Mouse (Mus musculus) neural tube, embryonic 15.5 days (tissue): Measurements from ENCODE around the gene Gm17387. TPM values are rescaled to one million over a fixed set of nuclear protein-coding genes. Genes with fewer than 3 reads are reported as not detected.

Source experiments
- ATAC-seq: fragments of 200-750 bp; cut with Nextera tagmentation; 2 replicates; pipeline ENCODE4 v1.8.0; 2017; ENCODE audit warnings: mild to moderate bottlenecking, moderate TSS enrichment, moderate library complexity; ENCODE audit not compliant: low FRiP score
- H3K27ac ChIP-seq: fragments of 300-500 bp; sonication (generic); replicated peaks from 2 replicates; pipeline ENCODE4 v1.5.1; 2015; ENCODE audit warnings: mild to moderate bottlenecking, inconsistent platforms
- H3K27me3 ChIP-seq: fragments of 300-500 bp; sonication (generic); replicated peaks from 2 replicates; pipeline ENCODE4 v1.6.1; 2015; ENCODE audit warnings: inconsistent platforms
- H3K36me3 ChIP-seq: fragments of 300-500 bp; sonication (generic); 2 replicates; pipeline ENCODE4 v1.6.1; 2015; ENCODE audit warnings: inconsistent platforms
- H3K4me1 ChIP-seq: fragments of 300-500 bp; sonication (generic); 2 replicates; pipeline ENCODE4 v1.6.1; 2015; ENCODE audit warnings: inconsistent platforms
- H3K4me2 ChIP-seq: fragments of 300-500 bp; sonication (generic); 2 replicates; pipeline ENCODE4 v1.6.1; 2015; ENCODE audit warnings: inconsistent platforms, mild to moderate bottlenecking, moderate library complexity
- H3K4me3 ChIP-seq: fragments of 300-500 bp; sonication (generic); replicated peaks from 2 replicates; pipeline ENCODE4 v1.5.1; 2015; ENCODE audit warnings: mild to moderate bottlenecking, inconsistent platforms
- H3K9ac ChIP-seq: fragments of 300-500 bp; sonication (generic); replicated peaks from 2 replicates; pipeline ENCODE4 v1.6.1; 2015; ENCODE audit warnings: mild to moderate bottlenecking, inconsistent platforms
- H3K9me3 ChIP-seq: fragments of 300-500 bp; sonication (generic); replicated peaks from 2 replicates; pipeline ENCODE4 v1.6.1; 2016; ENCODE audit warnings: inconsistent platforms
- WGBS: fragments of 180-500 bp; shearing (Covaris S2); methylation state at CpG from one replicate; pipeline ENCODE4 v1.1.7; 2015; ENCODE audit warnings: mixed read lengths; 5-methylcytosine and 5-hydroxymethylcytosine counted together
- polyA plus RNA-seq: library from polyadenylated mRNA; unstranded; fragments of >200 nt; fragmentation: Nextera tagmentation; extraction: Ambion mirVana; gene quantifications from 2 replicates; pipeline ENCODE4 v1.2.1, GENCODE M21; 2015

Gm17387 gene
- polyA plus RNA-seq, 1 experiment from 2014 or later = not detected

DNA sequence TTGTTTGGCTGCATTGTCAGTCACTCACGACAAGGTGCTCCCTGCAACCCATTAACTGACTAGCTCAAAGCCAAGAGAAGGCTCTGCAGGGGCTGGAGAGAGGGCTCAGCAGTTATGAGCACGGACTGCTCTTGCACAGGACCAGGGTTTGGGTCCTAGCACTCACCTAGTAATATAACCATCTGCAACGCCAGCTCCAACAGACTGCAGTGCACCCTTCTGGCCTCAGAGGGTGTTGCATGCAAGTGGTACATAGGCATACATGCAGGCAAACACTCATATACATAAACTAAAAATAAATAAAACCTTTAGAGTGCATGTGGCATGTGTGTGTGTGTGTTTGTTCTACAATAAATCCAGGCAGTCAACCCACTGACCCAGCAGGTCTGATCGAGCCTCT is 26.9 kb downstream of the Gm17387 start:
- 87% methylated on average over 4 of the region's 4 CpGs for WGBS
- no peaks in the 10 kb centered on the region for H3K9me3 ChIP-seq
- no peak overlapping the region for H3K4me3 ChIP-seq
- H3K4me2 ChIP-seq = no peak overlapping the region
- no peak for ATAC-seq
- H3K9ac ChIP-seq = no peak overlapping the region
- no peaks in the 10 kb centered on the region for H3K27me3 ChIP-seq
- no peak overlapping the region for H3K27ac ChIP-seq
- H3K36me3 ChIP-seq = peaks cover 3% of the 10 kb centered on the region; the same call in 1 of the 2 replicates
- peaks cover 19% of the 10 kb centered on the region for H3K4me1 ChIP-seq

DNA sequence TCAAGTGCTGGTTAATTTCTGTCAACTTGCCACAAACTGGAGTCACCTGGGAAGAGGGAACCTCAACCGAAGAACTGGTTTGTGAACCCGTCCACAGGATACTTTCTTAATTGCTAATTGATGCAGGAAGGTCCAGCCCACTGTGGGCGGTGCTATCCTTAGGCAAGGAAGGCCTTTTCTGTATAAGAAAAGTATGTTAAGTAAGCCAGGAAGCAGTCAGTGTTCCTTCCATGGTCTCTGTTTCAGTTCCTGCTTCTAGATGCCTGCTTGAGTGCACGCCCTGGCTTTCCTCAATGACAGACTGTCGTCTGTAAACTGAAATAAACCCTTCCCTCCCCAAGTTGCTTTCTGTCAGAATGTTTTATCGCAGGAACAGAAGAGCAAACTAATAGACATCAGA is 28.0 kb downstream of the Gm17387 start:
- Histone ChIP-seq H3K36me3 (peaks cover 3% of the 10 kb centered on the region; the same call in 1 of the 2 replicates), H3K9ac (no peak overlapping the region), H3K27ac (no peak overlapping the region), H3K27me3 (no peaks in the 10 kb centered on the region), H3K4me2 (no peak overlapping the region), H3K4me1 (peaks cover 24% of the 10 kb centered on the region), H3K9me3 (no peaks in the 10 kb centered on the region), H3K4me3 (no peak overlapping the region)
- 90% methylated on average over 6 of the region's 6 CpGs for WGBS
- no peak for ATAC-seq

DNA sequence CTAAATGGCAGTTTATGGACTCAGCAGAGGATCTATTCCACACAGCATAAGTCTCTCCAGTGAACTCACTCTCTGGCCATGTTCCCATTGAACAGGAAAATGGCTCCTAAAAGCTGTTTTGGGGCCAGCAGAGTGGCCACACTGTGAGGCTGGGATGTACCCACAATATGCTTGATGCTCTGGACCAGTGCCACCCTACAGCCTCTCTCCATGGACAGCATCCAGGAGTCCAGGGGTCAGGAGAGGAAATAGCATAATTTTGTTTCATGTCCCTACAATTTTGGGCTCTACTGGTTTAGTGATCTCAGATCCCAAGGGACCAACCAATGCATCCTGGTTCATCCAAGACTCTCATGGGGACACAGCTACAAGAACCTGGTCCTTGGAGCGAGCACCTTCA is 28.6 kb downstream of the Gm17387 start:
- Histone ChIP-seq H3K4me2 (no peak overlapping the region), H3K36me3 (peaks cover 3% of the 10 kb centered on the region; the same call in 1 of the 2 replicates), H3K9me3 (no peaks in the 10 kb centered on the region), H3K27ac (no peak overlapping the region), H3K4me3 (no peak overlapping the region), H3K4me1 (peaks cover 30% of the 10 kb centered on the region), H3K9ac (no peak overlapping the region), H3K27me3 (no peaks in the 10 kb centered on the region)
- ATAC-seq = no peak
- WGBS = 97% methylated on average over 1 of the region's 1 CpGs

DNA sequence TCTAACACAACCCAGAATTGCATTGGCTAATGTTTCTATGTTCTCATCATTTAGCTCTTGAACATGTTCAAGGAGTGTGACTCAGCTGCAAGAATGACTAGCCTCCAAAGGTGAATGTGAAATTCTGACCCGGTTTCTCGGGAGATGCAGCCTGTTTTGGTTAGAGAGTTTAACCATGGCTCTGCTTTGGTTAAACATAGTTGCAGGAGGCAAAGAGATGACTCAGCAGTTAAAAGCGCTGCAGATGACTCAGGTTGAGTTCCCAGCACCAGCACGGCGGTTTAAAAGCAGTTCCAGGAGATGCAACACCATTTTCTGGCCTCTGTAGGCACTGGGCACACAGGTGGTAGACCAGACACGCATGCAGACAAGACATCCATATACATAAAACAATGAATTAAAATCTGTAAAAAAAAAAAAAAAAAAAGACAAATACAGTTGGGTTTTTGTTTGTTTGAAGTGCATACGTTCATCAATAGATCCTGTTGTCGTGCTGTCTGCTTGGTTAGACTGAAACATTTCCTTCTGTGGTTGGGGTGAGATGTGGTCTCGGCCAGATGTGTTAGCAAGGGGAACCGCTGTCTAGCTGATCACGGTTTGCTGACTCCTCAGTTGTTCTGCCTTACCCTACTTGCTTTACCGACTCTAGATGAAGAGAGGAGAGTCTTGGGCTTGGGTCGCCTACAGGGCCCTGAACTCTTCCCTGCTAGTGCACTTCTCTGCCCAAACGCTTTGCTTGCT is 29.8 kb downstream of the Gm17387 start:
- Histone ChIP-seq H3K9me3 (no peaks in the 10 kb centered on the region), H3K4me3 (no peak overlapping the region), H3K4me2 (no peak overlapping the region), H3K27ac (no peak overlapping the region), H3K36me3 (peaks cover 7% of the 10 kb centered on the region; the same call in 1 of the 2 replicates), H3K4me1 (peaks cover 39% of the 10 kb centered on the region), H3K9ac (no peak overlapping the region), H3K27me3 (no peaks in the 10 kb centered on the region)
- no peak for ATAC-seq
- WGBS = 93% methylated on average over 14 of the region's 14 CpGs

DNA sequence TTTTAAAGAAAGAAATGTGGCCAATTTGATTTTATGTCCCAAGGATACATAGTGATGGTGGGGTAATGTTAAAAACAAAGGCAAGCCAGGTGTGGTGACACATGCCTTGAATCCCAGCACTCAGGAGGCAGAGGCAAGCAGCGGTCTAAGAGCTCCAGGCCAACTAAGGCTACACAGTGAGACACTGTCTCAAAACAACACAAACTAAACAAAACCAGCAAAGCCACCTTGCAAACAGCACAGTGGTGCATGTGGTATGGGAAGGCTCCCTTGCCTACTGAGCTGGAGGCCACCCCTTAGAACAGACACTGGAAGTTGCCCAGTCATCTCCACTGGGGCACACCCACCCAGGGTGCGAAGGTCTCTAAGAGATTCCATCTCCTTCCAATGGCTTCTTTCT is 31.0 kb downstream of the Gm17387 start:
- Histone ChIP-seq H3K4me3 (peak overlapping the region; percentile 85), H3K4me1 (peaks cover 39% of the 10 kb centered on the region), H3K9me3 (no peaks in the 10 kb centered on the region), H3K9ac (peak overlapping the region; percentile 98), H3K36me3 (peaks cover 18% of the 10 kb centered on the region), H3K27me3 (no peaks in the 10 kb centered on the region), H3K27ac (peak overlapping the region; percentile 92), H3K4me2 (peak overlapping the region; percentile 72)
- ATAC-seq = peak; percentile 5; the same call in 1 of the 2 replicates
- WGBS = 60% methylated on average over 2 of the region's 2 CpGs

DNA sequence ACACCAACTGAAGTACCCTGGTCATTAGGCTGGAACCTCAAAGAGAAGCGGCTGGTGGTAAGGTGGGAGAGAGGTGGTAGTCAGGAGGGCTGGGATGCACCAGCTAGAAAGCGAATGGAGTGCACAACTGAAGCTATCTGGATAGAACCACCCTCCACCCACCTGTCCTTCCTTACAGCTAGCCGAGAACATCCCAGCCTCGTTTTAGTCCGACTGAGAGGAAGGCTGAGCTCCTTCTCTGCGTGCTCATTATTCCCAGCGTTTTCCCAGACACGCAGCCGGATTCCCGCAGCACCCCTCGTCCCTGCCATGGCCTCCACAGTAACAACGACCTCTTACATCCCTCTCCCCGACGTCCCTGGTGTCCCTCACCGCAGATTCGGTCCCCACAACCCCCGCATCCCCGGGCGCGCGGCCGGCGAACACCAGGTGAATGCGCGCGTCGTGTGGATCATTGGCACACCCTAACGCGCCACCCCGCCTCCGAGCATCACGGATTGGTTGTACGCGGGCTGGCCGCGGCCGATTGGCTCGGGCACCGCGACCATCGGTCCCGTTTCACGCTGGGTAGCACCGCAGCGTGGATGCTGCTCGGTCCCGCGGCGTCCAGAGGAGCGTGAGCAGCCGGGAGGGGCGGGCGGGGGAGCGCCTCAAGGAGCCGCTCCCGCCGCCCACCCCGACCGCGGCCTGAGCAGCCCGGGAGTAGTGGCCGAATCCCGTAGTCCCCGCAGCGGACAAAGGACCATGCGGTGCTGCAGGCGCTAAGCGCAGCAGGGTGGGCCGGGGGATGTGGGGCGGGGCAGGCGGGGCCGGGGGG is 31.7 kb downstream of the Gm17387 start, which contains the start of gene B4galnt4:
TSS of gene B4galnt4 (plus strand) at position 679 of the 817 bp plus-strand sequence.
- no peaks in the 10 kb centered on the region for H3K9me3 ChIP-seq
- H3K4me3 ChIP-seq = peak within 1 kb of the TSS; percentile 85
- WGBS = 1% methylated on average over 70 of the region's 72 CpGs
- H3K36me3 ChIP-seq = peaks cover 25% of the 10 kb centered on the region
- no peaks in the 10 kb centered on the region for H3K27me3 ChIP-seq
- ATAC-seq = peak; percentile 99
- peak within 1 kb of the TSS; percentile 72 for H3K4me2 ChIP-seq
- peak within 1 kb of the TSS; percentile 92 for H3K27ac ChIP-seq
- H3K4me1 ChIP-seq = peaks cover 39% of the 10 kb centered on the region
- peak within 1 kb of the TSS; percentile 98 for H3K9ac ChIP-seq

DNA sequence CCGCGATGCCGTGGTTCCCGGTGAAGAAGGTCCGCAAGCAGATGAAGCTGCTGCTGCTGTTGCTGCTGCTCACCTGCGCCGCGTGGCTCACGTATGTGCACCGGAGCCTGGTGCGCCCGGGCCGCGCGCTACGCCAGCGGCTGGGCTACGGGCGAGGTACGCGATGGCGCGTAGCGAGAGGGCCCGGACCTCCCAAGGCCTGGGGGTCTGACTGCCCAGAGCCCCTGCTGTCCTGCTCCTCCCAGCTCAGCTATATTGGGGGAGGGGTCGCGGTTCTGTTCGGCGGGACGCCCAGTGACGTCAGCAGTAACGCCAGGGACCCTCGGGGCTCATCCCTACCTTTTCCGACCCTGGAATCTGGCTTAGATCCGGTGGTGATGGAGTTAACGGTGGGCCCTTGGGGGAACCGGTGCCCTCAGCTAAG is 32.4 kb downstream of the Gm17387 start:
- peak; percentile 56; the same call in 1 of the 2 replicates for ATAC-seq
- Histone ChIP-seq H3K4me2 (peak overlapping the region; percentile 72), H3K9me3 (no peaks in the 10 kb centered on the region), H3K27ac (peak overlapping the region; percentile 92), H3K27me3 (no peaks in the 10 kb centered on the region), H3K4me1 (peaks cover 39% of the 10 kb centered on the region), H3K4me3 (peak overlapping the region; percentile 85), H3K36me3 (peaks cover 28% of the 10 kb centered on the region), H3K9ac (peak overlapping the region; percentile 98)
- WGBS = under 1% methylated on average over 37 of the region's 37 CpGs

DNA sequence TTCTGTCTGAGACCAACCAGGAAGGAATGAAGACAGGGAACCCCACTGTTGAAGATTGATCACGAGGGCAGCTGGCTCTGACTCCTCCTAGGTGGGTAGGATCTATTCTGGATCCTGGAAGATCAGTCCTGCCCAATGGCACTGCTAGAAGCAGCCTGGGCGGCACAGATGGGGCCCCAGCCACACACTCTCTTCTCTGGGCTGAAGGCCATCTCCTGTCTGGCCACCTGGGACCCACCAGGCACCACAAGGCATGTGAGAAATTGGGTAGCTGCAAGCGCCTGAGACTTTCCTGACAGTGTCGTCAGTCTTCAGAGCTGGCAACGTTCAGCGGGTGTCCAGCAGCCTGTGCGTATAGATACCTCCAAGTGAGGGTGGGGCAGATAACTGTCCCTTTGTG is 33.6 kb downstream of the Gm17387 start:
- peaks cover 35% of the 10 kb centered on the region for H3K36me3 ChIP-seq
- peak overlapping the region; percentile 85; the same call in 1 of the 2 replicates for H3K4me3 ChIP-seq
- H3K9me3 ChIP-seq = no peaks in the 10 kb centered on the region
- H3K27ac ChIP-seq = 0 out of 2 replicates have a peak overlapping the region, but pooled peaks have one; percentile 6
- WGBS = 70% methylated on average over 7 of the region's 7 CpGs
- no peaks in the 10 kb centered on the region for H3K27me3 ChIP-seq
- peak overlapping the region; percentile 98; the same call in 1 of the 2 replicates for H3K9ac ChIP-seq
- ATAC-seq = no peak
- H3K4me1 ChIP-seq = peaks cover 39% of the 10 kb centered on the region
- H3K4me2 ChIP-seq = peak overlapping the region; percentile 72

DNA sequence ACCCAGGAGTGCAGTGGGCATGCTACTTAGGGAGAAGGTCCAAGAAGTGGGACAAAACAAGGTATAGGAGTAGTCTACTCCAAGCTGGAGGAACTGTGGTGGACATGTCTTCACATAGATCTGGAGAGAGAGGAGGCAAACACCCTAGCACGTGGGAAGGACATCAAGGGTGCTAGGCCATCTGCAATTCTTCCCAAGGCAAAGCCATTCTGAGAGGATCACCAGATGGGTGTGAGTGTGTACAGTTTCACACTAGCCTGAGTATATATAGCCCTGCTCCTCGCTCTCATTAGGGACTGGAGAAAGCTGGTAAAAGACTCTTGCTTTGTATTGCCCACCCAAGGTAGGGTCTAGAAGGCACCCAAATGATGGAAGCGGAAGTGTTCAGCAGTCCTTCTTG is 34.4 kb downstream of the Gm17387 start:
- H3K4me3 ChIP-seq = no peak overlapping the region
- 92% methylated on average over 3 of the region's 3 CpGs for WGBS
- no peaks in the 10 kb centered on the region for H3K27me3 ChIP-seq
- no peak overlapping the region for H3K4me2 ChIP-seq
- no peak overlapping the region for H3K9ac ChIP-seq
- H3K4me1 ChIP-seq = peaks cover 39% of the 10 kb centered on the region
- no peaks in the 10 kb centered on the region for H3K9me3 ChIP-seq
- peaks cover 44% of the 10 kb centered on the region for H3K36me3 ChIP-seq
- no peak overlapping the region for H3K27ac ChIP-seq
- ATAC-seq = no peak

DNA sequence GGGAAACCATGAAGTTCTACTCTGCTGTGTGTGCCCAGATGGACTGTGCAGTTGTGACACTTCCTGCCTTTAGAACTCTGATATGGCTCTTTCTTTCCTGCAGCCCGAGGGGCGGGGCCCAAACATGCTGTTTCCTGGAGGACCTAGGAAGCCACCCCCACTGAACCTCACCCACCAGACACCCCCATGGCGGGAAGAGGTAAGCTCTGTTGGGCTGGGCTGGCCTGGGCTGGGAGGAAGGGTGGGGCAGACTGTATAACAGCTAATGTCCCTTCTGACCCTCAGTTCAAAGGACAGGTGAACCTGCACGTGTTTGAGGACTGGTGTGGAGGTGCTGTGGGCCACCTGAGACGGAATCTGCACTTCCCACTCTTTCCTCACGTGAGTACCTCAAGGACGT is 35.2 kb downstream of the Gm17387 start:
- no peak for ATAC-seq
- Histone ChIP-seq H3K9ac (no peak overlapping the region), H3K27ac (no peak overlapping the region), H3K9me3 (no peaks in the 10 kb centered on the region), H3K4me1 (peaks cover 31% of the 10 kb centered on the region), H3K27me3 (no peaks in the 10 kb centered on the region), H3K36me3 (peaks cover 46% of the 10 kb centered on the region), H3K4me2 (no peak overlapping the region), H3K4me3 (no peak overlapping the region)
- WGBS = 87% methylated on average over 7 of the region's 7 CpGs

DNA sequence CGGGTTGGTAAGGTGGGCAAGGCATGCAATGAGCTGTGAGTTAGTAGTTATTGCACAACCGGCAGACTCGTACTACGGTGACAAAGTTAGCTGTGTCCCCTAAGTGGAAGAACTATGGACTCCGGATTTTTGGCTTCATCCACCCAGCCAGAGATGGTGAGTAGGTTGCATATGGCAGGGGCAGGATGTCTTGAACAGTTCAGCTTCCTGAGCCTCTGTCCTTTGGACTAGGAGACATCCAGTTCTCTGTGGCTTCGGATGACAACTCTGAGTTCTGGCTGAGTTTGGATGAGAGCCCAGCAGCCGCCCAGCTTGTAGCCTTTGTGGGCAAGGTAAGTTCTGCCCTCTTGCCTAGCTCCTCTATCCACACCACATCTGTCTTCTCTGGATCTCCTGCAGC is 35.6 kb downstream of the Gm17387 start:
- Histone ChIP-seq H3K9ac (no peak overlapping the region), H3K4me3 (no peak overlapping the region), H3K36me3 (peaks cover 46% of the 10 kb centered on the region), H3K9me3 (no peaks in the 10 kb centered on the region), H3K27me3 (no peaks in the 10 kb centered on the region), H3K27ac (no peak overlapping the region), H3K4me2 (no peak overlapping the region), H3K4me1 (peaks cover 29% of the 10 kb centered on the region)
- WGBS = 93% methylated on average over 7 of the region's 7 CpGs
- no peak for ATAC-seq
